Mouse (Mus musculus): Measurements from ENCODE around the gene Lama5.

GRCm38 (mm10) chr2:180254436-180255209 lies 29.0 kb upstream of the Lama5 start:
- TF ChIP-seq CTCF (IDR thresholded peaks at IDR 0.05): no peak
- no peak for TF ChIP-seq EP300 (IDR thresholded peaks at IDR 0.05)
